Mouse (Mus musculus) urinary bladder, adult 2 months (tissue): Measurements from ENCODE around the gene Upp2. TPM values are rescaled to one million over a fixed set of nuclear protein-coding genes. Genes with fewer than 3 reads are reported as not detected.

Experiments used
- polyA plus RNA-seq: library from polyadenylated mRNA; depleted of rRNA; stranded (reverse); fragments of >200 nt; gene quantifications from 2 replicates; pipeline ENCODE4 v1.2.3, GENCODE M21; 2012; rRNA removed

Gene Upp2
- polyA plus RNA-seq, 1 experiment = 14.9 TPM

Other genes starting within 250 kb of the Upp2 start
- gene Acvr1c, start 209.4 kb upstream of the Upp2 start, polyA plus RNA-seq = 0.46 and 0.58 TPM in 2 replicates
- gene Gm17409, start 97.2 kb upstream of the Upp2 start, polyA plus RNA-seq = not detected in 2 replicates
- gene Acvr1, start 141 bp upstream of the Upp2 start, polyA plus RNA-seq = 21.9 and 31.2 TPM in 2 replicates